Mouse (Mus musculus): ENCODE results near the gene Cacna1c. TPM values are rescaled to one million over a fixed set of nuclear protein-coding genes. Genes with fewer than 3 reads are reported as not detected.

Cacna1c gene
- polyA plus RNA-seq, 1 experiment from 2014 or later, result 3.2 TPM

DNA sequence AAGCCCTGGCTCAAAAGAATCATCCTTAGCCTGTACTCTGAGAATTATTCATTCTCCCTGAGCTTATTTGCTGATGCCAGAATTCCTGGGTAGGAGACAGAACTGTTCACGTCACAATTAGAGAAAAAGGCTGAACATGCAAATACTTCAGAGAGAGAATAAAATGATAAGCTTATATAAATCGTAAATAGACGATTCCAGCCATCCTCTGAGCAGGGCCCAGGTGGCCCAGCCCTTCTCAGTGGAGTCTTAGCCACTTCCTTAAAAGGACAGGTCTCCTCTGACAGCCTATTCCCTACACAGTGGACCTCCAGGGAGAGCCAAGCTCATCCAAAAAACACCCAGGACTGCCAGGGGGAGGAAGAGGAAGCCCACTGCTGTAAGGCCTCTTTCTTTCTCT, 110.4 kb downstream of the Cacna1c start:
- WGBS, result 79% methylated on average over 3 of the region's 3 CpGs
- H3K4me1 ChIP-seq (ENCODE audit: control insufficient read depth, insufficient read depth, low read length), result no peaks in the 10 kb centered on the region
- H3K9me3 ChIP-seq (replicated peaks; ENCODE audit: control insufficient read depth, low read length), result no peaks in the 10 kb centered on the region

DNA sequence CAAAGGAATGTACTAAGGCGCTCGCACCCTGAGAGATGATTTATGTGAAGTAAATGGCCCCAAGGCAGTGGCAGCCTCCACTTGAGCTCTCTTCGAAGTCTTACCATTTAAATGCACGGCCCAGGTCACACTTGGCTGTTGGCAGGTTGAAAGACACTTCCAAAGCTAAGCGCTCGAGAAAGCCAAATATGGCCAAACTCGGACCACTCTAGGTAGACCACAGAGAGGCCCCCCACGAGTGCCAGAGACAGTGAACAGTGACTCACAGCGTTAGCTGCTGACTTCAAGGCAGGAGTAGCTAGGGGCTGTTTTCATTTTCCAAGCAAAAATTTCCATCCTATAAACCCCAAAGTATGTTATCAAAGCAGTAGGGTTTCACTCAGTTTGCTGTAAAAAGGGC, 111.7 kb downstream of the Cacna1c start:
- no peak overlapping the region for H3K27ac ChIP-seq (ENCODE audit: low read depth, low read length)
- H3K27me3 ChIP-seq (replicated peaks; ENCODE audit: control insufficient read depth, insufficient read depth, low read length), result no peaks in the 10 kb centered on the region
- ATAC-seq (no peak), DNase-seq (ENCODE audit: low spot score) (no peak)
- H3K36me3 ChIP-seq (ENCODE audit: control insufficient read depth, insufficient read depth, low read length), result no peaks in the 10 kb centered on the region
- H3K4me3 ChIP-seq (ENCODE audit: low read depth, low read length), result no peak overlapping the region
- no peak overlapping the region for H3K9ac ChIP-seq (ENCODE audit: low read length)
- no peaks in the 10 kb centered on the region for H3K4me1 ChIP-seq (ENCODE audit: control insufficient read depth, insufficient read depth, low read length)
- WGBS, result 86% methylated on average over 9 of the region's 9 CpGs
- H3K9me3 ChIP-seq (replicated peaks; ENCODE audit: control insufficient read depth, low read length), result no peaks in the 10 kb centered on the region
- H3K4me2 ChIP-seq (ENCODE audit: low read length), result no peak overlapping the region

More for the DNA sequence above, 110.4 kb downstream of the Cacna1c start:
- Histone ChIP-seq H3K9ac (ENCODE audit: low read length) (no peak overlapping the region), H3K4me3 (ENCODE audit: low read depth, low read length) (no peak overlapping the region), H3K27me3 (replicated peaks; ENCODE audit: control insufficient read depth, insufficient read depth, low read length) (no peaks in the 10 kb centered on the region), H3K36me3 (ENCODE audit: control insufficient read depth, insufficient read depth, low read length) (no peaks in the 10 kb centered on the region), H3K27ac (ENCODE audit: low read depth, low read length) (no peak overlapping the region), H3K4me2 (ENCODE audit: low read length) (no peak overlapping the region)
- DNase-seq (ENCODE audit: low spot score) (no peak), ATAC-seq (no peak)

DNA sequence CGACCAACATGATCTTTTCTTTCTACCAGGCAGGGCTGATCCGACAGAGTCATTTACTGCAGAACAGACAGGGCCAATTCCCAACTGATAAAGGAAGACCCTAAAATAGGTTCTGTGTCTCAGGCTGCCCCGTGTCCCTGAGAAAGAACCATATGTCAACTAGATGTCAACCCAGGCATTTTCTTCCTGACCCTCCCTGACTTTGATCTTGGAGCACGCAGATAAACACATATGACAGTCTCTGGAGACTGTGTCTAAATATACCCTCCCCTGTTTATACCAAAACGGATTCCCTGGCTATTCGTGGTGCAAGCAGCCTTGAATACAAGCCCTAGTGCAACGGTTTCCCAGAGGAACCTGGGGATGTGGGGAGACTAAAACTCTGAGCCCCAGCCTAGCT, 112.7 kb downstream of the Cacna1c start:
- no peaks in the 10 kb centered on the region for H3K4me1 ChIP-seq (ENCODE audit: control insufficient read depth, insufficient read depth, low read length)
- 86% methylated on average over 7 of the region's 7 CpGs for WGBS
- no peak overlapping the region for H3K27ac ChIP-seq (ENCODE audit: low read depth, low read length)
- H3K9ac ChIP-seq (ENCODE audit: low read length), result no peak overlapping the region
- no peaks in the 10 kb centered on the region for H3K27me3 ChIP-seq (replicated peaks; ENCODE audit: control insufficient read depth, insufficient read depth, low read length)
- DNase-seq (ENCODE audit: low spot score) (no peak), ATAC-seq (no peak)
- H3K9me3 ChIP-seq (replicated peaks; ENCODE audit: control insufficient read depth, low read length), result no peaks in the 10 kb centered on the region
- no peak overlapping the region for H3K4me3 ChIP-seq (ENCODE audit: low read depth, low read length)
- no peaks in the 10 kb centered on the region for H3K36me3 ChIP-seq (ENCODE audit: control insufficient read depth, insufficient read depth, low read length)
- no peak overlapping the region for H3K4me2 ChIP-seq (ENCODE audit: low read length)

DNA sequence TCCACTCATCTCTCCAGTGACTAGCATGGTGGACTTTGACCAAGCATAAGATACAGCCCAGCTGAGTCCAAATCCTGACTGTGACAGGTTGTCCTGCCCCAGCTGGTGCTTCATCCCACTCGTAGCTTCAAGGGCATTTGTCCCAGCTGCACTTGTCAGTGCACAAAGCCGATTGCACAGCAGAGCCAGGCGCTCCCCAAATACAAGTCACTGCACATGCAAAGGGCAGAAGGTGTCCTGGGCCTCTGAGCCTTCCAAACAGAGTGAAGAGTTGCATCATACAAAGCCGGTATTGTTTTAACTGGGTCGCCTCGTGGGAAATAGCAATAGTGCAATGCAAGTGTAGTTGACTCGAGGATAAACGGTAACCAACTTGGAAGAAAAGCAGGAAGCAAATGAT, 113.6 kb downstream of the Cacna1c start:
- Histone ChIP-seq H3K9me3 (replicated peaks; ENCODE audit: control insufficient read depth, low read length) (no peaks in the 10 kb centered on the region), H3K4me3 (ENCODE audit: low read depth, low read length) (no peak overlapping the region), H3K27me3 (replicated peaks; ENCODE audit: control insufficient read depth, insufficient read depth, low read length) (no peaks in the 10 kb centered on the region), H3K9ac (ENCODE audit: low read length) (no peak overlapping the region), H3K36me3 (ENCODE audit: control insufficient read depth, insufficient read depth, low read length) (no peaks in the 10 kb centered on the region), H3K27ac (ENCODE audit: low read depth, low read length) (no peak overlapping the region), H3K4me2 (ENCODE audit: low read length) (no peak overlapping the region), H3K4me1 (ENCODE audit: control insufficient read depth, insufficient read depth, low read length) (no peaks in the 10 kb centered on the region)
- no peak for ATAC-seq
- no peak for DNase-seq (ENCODE audit: low spot score)
- WGBS, result 76% methylated on average over 8 of the region's 8 CpGs

DNA sequence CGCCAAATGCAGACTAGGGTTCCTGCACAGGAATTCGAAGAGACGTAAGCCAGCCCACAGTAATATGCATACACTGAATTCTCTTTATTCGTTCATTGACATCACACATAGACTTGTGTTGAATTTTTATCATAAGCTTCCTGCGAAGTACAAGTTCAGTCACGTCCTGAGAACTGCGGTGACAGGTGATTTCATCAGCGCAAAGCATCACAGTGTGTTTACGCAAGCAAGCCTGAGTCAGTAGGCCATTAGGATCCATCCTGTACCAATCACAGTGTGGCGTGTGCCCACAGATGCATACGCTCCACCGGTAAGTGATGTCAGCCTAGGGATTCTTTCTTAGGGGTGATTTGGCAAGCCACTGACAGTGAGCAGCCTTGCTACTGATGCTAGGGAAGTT, 114.6 kb downstream of the Cacna1c start:
- ATAC-seq, result no peak
- H3K4me3 ChIP-seq (ENCODE audit: low read depth, low read length), result no peak overlapping the region

DNA sequence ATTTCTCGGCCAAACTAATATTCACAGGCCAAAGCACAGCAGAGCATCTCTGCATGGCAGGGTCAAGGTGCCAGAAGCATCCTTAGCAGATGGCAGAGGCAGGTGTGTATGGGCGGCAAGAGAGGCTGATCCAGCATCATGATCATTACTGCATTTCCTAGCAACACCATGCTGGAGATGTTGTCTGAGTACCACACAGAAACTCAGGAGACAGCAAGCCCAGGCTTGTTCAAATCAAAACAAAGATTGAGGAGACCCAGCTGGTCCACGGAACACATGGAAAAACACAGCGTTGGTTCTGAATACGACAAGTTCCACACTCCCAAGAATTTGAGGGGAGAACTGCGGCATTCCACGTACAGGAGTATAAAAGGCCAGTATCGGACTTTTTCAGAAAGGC, 116.6 kb downstream of the Cacna1c start:
- no peaks in the 10 kb centered on the region for H3K27me3 ChIP-seq (replicated peaks; ENCODE audit: control insufficient read depth, insufficient read depth, low read length)
- no peak overlapping the region for H3K4me2 ChIP-seq (ENCODE audit: low read length)
- H3K27ac ChIP-seq (ENCODE audit: low read depth, low read length), result no peak overlapping the region
- H3K4me3 ChIP-seq (ENCODE audit: low read depth, low read length), result no peak overlapping the region
- ATAC-seq (no peak), DNase-seq (ENCODE audit: low spot score) (no peak)
- H3K9me3 ChIP-seq (replicated peaks; ENCODE audit: control insufficient read depth, low read length), result no peaks in the 10 kb centered on the region
- no peaks in the 10 kb centered on the region for H3K36me3 ChIP-seq (ENCODE audit: control insufficient read depth, insufficient read depth, low read length)
- no peaks in the 10 kb centered on the region for H3K4me1 ChIP-seq (ENCODE audit: control insufficient read depth, insufficient read depth, low read length)
- no peak overlapping the region for H3K9ac ChIP-seq (ENCODE audit: low read length)
- 77% methylated on average over 8 of the region's 8 CpGs for WGBS

More for the DNA sequence above, 114.6 kb downstream of the Cacna1c start:
- no peak for DNase-seq (ENCODE audit: low spot score)
- Histone ChIP-seq H3K4me1 (ENCODE audit: control insufficient read depth, insufficient read depth, low read length) (no peaks in the 10 kb centered on the region), H3K27me3 (replicated peaks; ENCODE audit: control insufficient read depth, insufficient read depth, low read length) (no peaks in the 10 kb centered on the region), H3K9me3 (replicated peaks; ENCODE audit: control insufficient read depth, low read length) (no peaks in the 10 kb centered on the region), H3K27ac (ENCODE audit: low read depth, low read length) (no peak overlapping the region), H3K9ac (ENCODE audit: low read length) (no peak overlapping the region), H3K4me2 (ENCODE audit: low read length) (no peak overlapping the region), H3K36me3 (ENCODE audit: control insufficient read depth, insufficient read depth, low read length) (no peaks in the 10 kb centered on the region)
- WGBS, result 94% methylated on average over 12 of the region's 12 CpGs

DNA sequence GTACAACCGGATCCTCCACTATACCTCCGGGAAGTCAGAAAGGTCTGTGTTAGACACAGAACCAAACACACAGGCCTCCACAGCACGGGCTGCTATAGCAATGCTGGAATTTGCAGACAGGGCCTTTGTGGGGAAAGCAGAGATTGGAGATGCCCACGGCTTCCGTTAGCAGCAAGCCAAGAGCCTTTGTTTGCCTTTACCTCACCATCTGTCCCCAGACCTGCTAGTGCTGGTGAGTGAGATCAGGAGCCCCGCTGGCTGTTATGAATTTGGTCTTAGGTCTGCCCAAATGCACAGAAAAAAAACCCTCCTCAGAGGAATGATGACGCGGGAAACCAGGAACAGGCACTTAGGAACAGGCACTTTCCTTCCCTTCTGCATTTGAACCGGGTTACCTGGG, 117.3 kb downstream of the Cacna1c start:
- no peak overlapping the region; the same call in 1 of the 2 replicates for H3K27ac ChIP-seq (ENCODE audit: low read depth, low read length)
- H3K9ac ChIP-seq (ENCODE audit: low read length), result no peak overlapping the region
- 77% methylated on average over 9 of the region's 9 CpGs for WGBS
- ATAC-seq, result no peak
- no peaks in the 10 kb centered on the region for H3K27me3 ChIP-seq (replicated peaks; ENCODE audit: control insufficient read depth, insufficient read depth, low read length)
- H3K9me3 ChIP-seq (replicated peaks; ENCODE audit: control insufficient read depth, low read length), result no peaks in the 10 kb centered on the region
- no peak overlapping the region for H3K4me3 ChIP-seq (ENCODE audit: low read depth, low read length)
- peak; percentile 42 for DNase-seq (ENCODE audit: low spot score)
- no peaks in the 10 kb centered on the region for H3K4me1 ChIP-seq (ENCODE audit: control insufficient read depth, insufficient read depth, low read length)
- no peak overlapping the region for H3K4me2 ChIP-seq (ENCODE audit: low read length)
- H3K36me3 ChIP-seq (ENCODE audit: control insufficient read depth, insufficient read depth, low read length), result no peaks in the 10 kb centered on the region

DNA sequence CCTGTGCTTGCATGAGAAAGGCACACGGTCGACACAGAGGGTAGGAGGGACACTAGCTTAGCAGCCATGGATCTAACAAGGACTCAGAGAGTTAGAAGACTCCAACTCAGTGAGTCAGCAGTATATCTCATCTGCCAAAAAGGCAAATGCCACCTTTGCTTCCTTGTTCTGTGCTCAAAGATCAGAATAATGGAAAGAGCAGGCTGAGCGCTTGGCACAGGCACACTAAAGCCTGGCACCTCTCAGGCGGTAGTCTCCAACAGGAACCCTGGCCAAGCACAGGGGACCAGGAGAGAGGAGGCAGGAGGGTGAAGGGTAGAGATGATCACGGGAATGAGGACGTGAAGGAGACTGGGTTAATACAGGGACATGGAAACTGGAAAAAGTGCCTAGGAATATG, 119.0 kb downstream of the Cacna1c start:
- H3K4me2 ChIP-seq (ENCODE audit: low read length), result no peak overlapping the region
- DNase-seq (ENCODE audit: low spot score), result no peak
- WGBS, result 92% methylated on average over 6 of the region's 6 CpGs
- no peak for ATAC-seq
- H3K27ac ChIP-seq (ENCODE audit: low read depth, low read length), result no peak overlapping the region
- no peaks in the 10 kb centered on the region for H3K9me3 ChIP-seq (replicated peaks; ENCODE audit: control insufficient read depth, low read length)
- no peaks in the 10 kb centered on the region for H3K4me1 ChIP-seq (ENCODE audit: control insufficient read depth, insufficient read depth, low read length)
- no peaks in the 10 kb centered on the region for H3K36me3 ChIP-seq (ENCODE audit: control insufficient read depth, insufficient read depth, low read length)
- H3K4me3 ChIP-seq (ENCODE audit: low read depth, low read length), result no peak overlapping the region
- H3K9ac ChIP-seq (ENCODE audit: low read length), result no peak overlapping the region
- no peaks in the 10 kb centered on the region for H3K27me3 ChIP-seq (replicated peaks; ENCODE audit: control insufficient read depth, insufficient read depth, low read length)

DNA sequence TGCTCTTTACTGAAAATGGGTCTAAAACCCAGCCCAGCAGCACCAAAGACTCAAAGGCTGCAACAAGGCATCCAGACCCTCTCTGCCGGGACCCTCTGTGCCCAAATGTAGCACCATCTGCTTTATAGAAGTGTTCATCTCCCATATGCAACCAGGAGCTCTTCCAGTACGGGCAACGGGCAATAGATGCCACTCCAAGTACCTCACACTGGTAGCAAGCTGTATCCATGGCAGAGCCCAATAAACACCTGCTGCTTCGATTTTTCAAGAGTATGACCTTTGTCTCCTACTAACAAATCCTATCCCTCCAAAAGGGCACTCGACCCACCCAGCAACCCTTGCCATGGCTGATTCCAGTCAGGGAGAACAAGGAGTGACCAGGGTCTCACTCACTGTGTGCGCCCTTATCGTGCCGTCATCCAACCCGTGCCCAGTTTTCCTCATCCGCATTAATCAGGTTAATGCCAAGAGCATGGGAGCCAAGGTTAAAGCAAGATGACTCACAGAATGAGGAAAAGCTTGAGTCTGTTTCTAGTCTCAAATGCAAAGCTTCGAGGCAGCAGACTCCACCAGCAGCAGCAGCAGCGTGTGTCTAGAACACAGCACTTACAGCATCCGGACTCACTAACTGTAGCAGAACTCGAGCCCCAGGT, 122.7 kb downstream of the Cacna1c start:
- Histone ChIP-seq H3K27me3 (replicated peaks; ENCODE audit: control insufficient read depth, insufficient read depth, low read length) (no peaks in the 10 kb centered on the region), H3K4me1 (ENCODE audit: control insufficient read depth, insufficient read depth, low read length) (no peaks in the 10 kb centered on the region), H3K9me3 (replicated peaks; ENCODE audit: control insufficient read depth, low read length) (no peaks in the 10 kb centered on the region), H3K27ac (ENCODE audit: low read depth, low read length) (no peak overlapping the region), H3K4me3 (ENCODE audit: low read depth, low read length) (no peak overlapping the region), H3K9ac (ENCODE audit: low read length) (no peak overlapping the region), H3K4me2 (ENCODE audit: low read length) (no peak overlapping the region), H3K36me3 (ENCODE audit: control insufficient read depth, insufficient read depth, low read length) (no peaks in the 10 kb centered on the region)
- ATAC-seq, result no peak
- 89% methylated on average over 14 of the region's 14 CpGs for WGBS
- DNase-seq (ENCODE audit: low spot score), result no peak

All from forebrain, embryonic 14.5 days (tissue).